Mouse (Mus musculus) liver, adult 2 months (tissue): ENCODE results near the gene Hmcn2.

Source experiments
- CTCF ChIP-seq: fragments of 200-500 bp; IDR thresholded peaks from 2 replicates; pipeline ENCODE4 v1.5.1; 2011; ENCODE audit warnings: low read depth, low read length, control low read depth
- POLR2A ChIP-seq: fragments of 200-500 bp; IDR thresholded peaks from 2 replicates; pipeline ENCODE4 v1.6.1; 2011; ENCODE audit warnings: low read length, control low read depth; ENCODE audit not compliant: insufficient read depth; ENCODE audit errors: extremely low read depth

- no peak for TF ChIP-seq CTCF
- TF ChIP-seq POLR2A = no peak
Measured at GRCm38 (mm10) chr2:31309549-31309948, 4.7 kb upstream of the Hmcn2 start.
